Mouse (Mus musculus) spleen, postnatal 10 days (tissue): Measurements from ENCODE around the gene Cdc25b.
"Not testable (repeated sequence)": the region's sequence is repeated elsewhere in the genome, so short reads cannot be mapped to it uniquely, and the experiment has no call there.

Experiments
- DNase-seq, 2 experiments: peaks; one replicate each; pipeline ENCODE4 v3.0.0; 2021 to 2022; ENCODE audit warnings: low spot score in 2 of 2

The Cdc25b gene

GRCm38 (mm10) chr2:131223569-131223968 is 36.8 kb downstream of the Cdc25b start:
- DNase-seq = peak in 1 of 2 experiments; percentile 76

GRCm38 (mm10) chr2:131225178-131225577 is 38.4 kb downstream of the Cdc25b start:
- DNase-seq = no peak

GRCm38 (mm10) chr2:131226669-131227068 is 39.9 kb downstream of the Cdc25b start:
- not testable (repeated sequence) for DNase-seq

GRCm38 (mm10) chr2:131227243-131227642 is 40.5 kb downstream of the Cdc25b start:
- DNase-seq = no peak

- DNase-seq = peak in 1 of 2 experiments; percentile 59
These were observed 45.8 kb downstream of the Cdc25b start for GRCm38 (mm10) chr2:131232558-131232957.

GRCm38 (mm10) chr2:131233307-131234126 is 46.8 kb downstream of the Cdc25b start, which contains the start of gene Mavs:
Gene Mavs, plus strand, starts transcription at chr2:131234063.
- peak; percentile 92 to 98 for DNase-seq

- DNase-seq = no peak
These were observed 47.4 kb downstream of the Cdc25b start for GRCm38 (mm10) chr2:131234127-131234650.

- DNase-seq = peak; percentile 27 to 67
These were observed 48.4 kb downstream of the Cdc25b start for GRCm38 (mm10) chr2:131234970-131235635.

GRCm38 (mm10) chr2:131242180-131242579 is 55.4 kb downstream of the Cdc25b start:
- DNase-seq = no peak

- no peak for DNase-seq
These were observed 56.2 kb downstream of the Cdc25b start for GRCm38 (mm10) chr2:131242929-131243328.
